Mouse (Mus musculus) olfactory bulb, adult 2 months (tissue): Measurements from ENCODE around the gene Polr1c.

ENCODE experiments used
- CTCF ChIP-seq: fragments of 200-500 bp; IDR thresholded peaks from 2 replicates; pipeline ENCODE4 v1.5.1; 2012; ENCODE audit warnings: low read depth, mild to moderate bottlenecking, low read length, moderate library complexity; ENCODE audit not compliant: insufficient read depth
- POLR2A ChIP-seq: fragments of 200-500 bp; IDR thresholded peaks from 2 replicates; pipeline ENCODE4 v1.6.1; 2012; ENCODE audit warnings: mild to moderate bottlenecking, low read depth, low read length, moderate library complexity; ENCODE audit not compliant: insufficient read depth

- TF ChIP-seq POLR2A: no peak
- TF ChIP-seq CTCF: no peak
Observed at GRCm38 (mm10) chr17:46259675-46260074, 11.8 kb upstream of the Polr1c start.
